Mouse (Mus musculus) hindbrain, embryonic 14.5 days (tissue): ENCODE data around the gene Rara. TPM values are rescaled to one million over a fixed set of nuclear protein-coding genes. Genes with fewer than 3 reads are reported as not detected.

Experiments used
- ATAC-seq: fragments of 200-750 bp; cut with Nextera tagmentation; 2 replicates; pipeline ENCODE4 v1.8.0; 2017; ENCODE audit warnings: moderate number of reproducible peaks, mild to moderate bottlenecking, moderate TSS enrichment, moderate library complexity; ENCODE audit not compliant: low FRiP score
- DNase-seq: peaks from one replicate; pipeline ENCODE4 v3.0.0-alpha.2; 2015; ENCODE audit warnings: low spot score
- H3K27ac ChIP-seq: fragments of 300-500 bp; sonication (generic); 2 replicates; pipeline ENCODE4 v1.5.1; 2014; ENCODE audit warnings: mild to moderate bottlenecking, moderate library complexity
- H3K27me3 ChIP-seq: fragments of 300-500 bp; sonication (generic); 2 replicates; pipeline ENCODE4 v1.6.1; 2014; ENCODE audit warnings: mild to moderate bottlenecking, low read length, mixed read lengths; ENCODE audit not compliant: control insufficient read depth, insufficient read depth
- H3K36me3 ChIP-seq: fragments of 300-500 bp; sonication (generic); replicated peaks from 2 replicates; pipeline ENCODE4 v1.6.1; 2014; ENCODE audit not compliant: control insufficient read depth, insufficient read depth
- H3K4me1 ChIP-seq: fragments of 300-500 bp; sonication (generic); replicated peaks from 2 replicates; pipeline ENCODE4 v1.6.1; 2014; ENCODE audit warnings: antibody characterized with exemption, low read length, mixed read lengths; ENCODE audit not compliant: control insufficient read depth, insufficient read depth
- H3K4me2 ChIP-seq: fragments of 300-500 bp; sonication (generic); replicated peaks from 2 replicates; pipeline ENCODE4 v1.6.1; 2014; ENCODE audit warnings: mild to moderate bottlenecking, moderate library complexity
- H3K4me3 ChIP-seq: fragments of 300-500 bp; sonication (generic); replicated peaks from 2 replicates; pipeline ENCODE4 v1.5.1; 2014; ENCODE audit warnings: mild to moderate bottlenecking, low read length
- H3K9ac ChIP-seq: fragments of 300-500 bp; sonication (generic); 2 replicates; pipeline ENCODE4 v1.6.1; 2014
- H3K9me3 ChIP-seq: fragments of 300-500 bp; sonication (generic); 2 replicates; pipeline ENCODE4 v1.6.1; 2016; ENCODE audit warnings: low read length; ENCODE audit not compliant: control insufficient read depth
- WGBS: fragments of 180-500 bp; shearing (Covaris S2); extraction: QIAGEN DNeasy Blood & Tissue Kit; methylation state at CpG from one replicate; pipeline ENCODE4 v1.1.7; 2014; 5-methylcytosine and 5-hydroxymethylcytosine counted together
- polyA plus RNA-seq: library from polyadenylated mRNA; unstranded; fragments of >200 nt; fragmentation: Nextera tagmentation; extraction: Ambion mirVana; gene quantifications from 2 replicates; pipeline ENCODE4 v1.2.1, GENCODE M21; 2014

Rara gene
- polyA plus RNA-seq, 1 experiment from 2014 or later = 18.7 TPM

- H3K9ac ChIP-seq = peak overlapping the region; percentile 69
- 6% methylated on average over 8 of the region's 8 CpGs for WGBS
- peaks cover 73% of the 10 kb centered on the region for H3K4me1 ChIP-seq
- H3K4me2 ChIP-seq = peak overlapping the region; percentile 98
- peak overlapping the region; percentile 90 for H3K27ac ChIP-seq
- no peaks in the 10 kb centered on the region for H3K36me3 ChIP-seq
- H3K27me3 ChIP-seq = no peaks in the 10 kb centered on the region
- no peaks in the 10 kb centered on the region for H3K9me3 ChIP-seq
- peak overlapping the region; percentile 59 for H3K4me3 ChIP-seq
- DNase-seq (no peak), ATAC-seq (no peak)
Observed at GRCm38 (mm10) chr11:98961766-98962165, 34.1 kb downstream of the Rara start.

GRCm38 (mm10) chr11:98962421-98963095 is 34.9 kb downstream of the Rara start:
- peak overlapping the region; percentile 69 for H3K9ac ChIP-seq
- H3K27ac ChIP-seq = peak overlapping the region; percentile 90
- peaks cover 81% of the 10 kb centered on the region for H3K4me1 ChIP-seq
- H3K9me3 ChIP-seq = no peaks in the 10 kb centered on the region
- no peaks in the 10 kb centered on the region for H3K36me3 ChIP-seq
- DNase-seq = no peak
- H3K4me2 ChIP-seq = peak overlapping the region; percentile 98
- H3K27me3 ChIP-seq = no peaks in the 10 kb centered on the region
- ATAC-seq = no peak
- peak overlapping the region; percentile 59 for H3K4me3 ChIP-seq
- whole genome bisulfite sequencing = 5% methylated on average over 12 of the region's 12 CpGs

DNA sequence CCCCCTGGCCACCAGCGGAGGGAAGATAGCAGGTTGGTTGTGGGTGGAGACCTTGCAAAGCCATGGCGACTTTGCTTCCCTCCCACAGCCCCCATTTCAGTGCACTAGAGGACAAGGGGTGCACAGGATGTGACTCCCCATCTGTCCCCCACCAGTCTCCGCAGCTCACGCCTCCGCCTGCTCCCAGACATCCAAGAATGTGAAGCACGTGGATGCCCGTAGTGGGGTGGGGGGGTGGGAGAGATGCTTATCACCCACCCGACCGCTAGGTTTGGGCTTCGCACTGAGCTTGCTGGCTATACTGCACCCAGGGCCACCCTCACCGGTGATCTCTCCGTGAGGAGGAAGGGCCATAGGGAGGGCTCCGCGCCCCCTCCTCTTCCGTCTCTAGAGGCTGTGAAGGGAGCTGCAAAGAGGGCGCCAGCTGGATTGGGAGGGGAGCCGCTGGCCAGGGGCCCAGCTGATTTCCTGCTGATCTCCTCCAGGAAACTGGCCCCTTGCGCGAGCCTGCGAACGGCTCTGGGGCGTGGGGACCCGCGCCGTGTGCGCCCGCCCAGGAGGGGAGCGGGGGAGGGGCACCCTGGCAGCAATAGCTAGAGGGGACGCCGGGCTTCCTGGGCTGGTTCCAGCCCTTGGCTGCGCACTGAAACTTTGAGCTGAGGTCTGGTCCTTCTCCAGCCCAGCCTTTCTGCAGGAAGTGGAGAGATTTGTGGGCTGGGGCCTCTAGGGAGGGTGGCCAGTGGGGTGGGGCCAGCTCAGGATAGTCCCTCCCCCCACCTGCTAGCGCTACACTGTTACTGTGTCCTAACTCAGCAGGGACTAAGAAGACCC is 35.8 kb downstream of the Rara start:
- Histone ChIP-seq H3K4me2 (peak overlapping the region; percentile 98), H3K27me3 (no peaks in the 10 kb centered on the region), H3K4me1 (peaks cover 89% of the 10 kb centered on the region), H3K9me3 (no peaks in the 10 kb centered on the region), H3K4me3 (peak overlapping the region; percentile 59), H3K36me3 (no peaks in the 10 kb centered on the region), H3K9ac (peak overlapping the region; percentile 69), H3K27ac (peak overlapping the region; percentile 90)
- peak; percentile 72 for DNase-seq
- ATAC-seq = peak; percentile 49; the same call in 1 of the 2 replicates
- 1% methylated on average over 32 of the region's 32 CpGs for WGBS

DNA sequence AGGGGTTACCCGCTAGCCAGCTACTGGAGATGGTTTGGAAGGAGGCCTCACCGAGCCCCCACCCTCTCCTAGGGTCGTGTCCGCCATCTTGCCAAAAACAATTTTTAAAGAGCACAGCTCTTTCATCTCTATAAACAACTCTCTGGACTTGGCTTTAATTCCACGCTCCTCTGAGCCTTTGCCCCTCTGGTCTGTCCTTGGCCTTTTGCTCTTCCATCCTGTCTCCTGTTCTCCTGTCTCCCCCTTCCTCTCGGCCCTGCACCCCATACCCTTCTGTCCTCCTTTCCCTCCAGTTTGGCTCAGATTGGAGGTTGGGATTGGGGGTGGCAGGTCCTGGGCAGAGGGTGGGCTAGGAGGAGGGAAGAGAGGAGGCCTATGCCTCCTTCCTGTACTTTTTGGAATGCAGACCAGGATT is 36.6 kb downstream of the Rara start:
- DNase-seq (no peak), ATAC-seq (no peak)
- Histone ChIP-seq H3K4me3 (peak overlapping the region; percentile 59), H3K36me3 (no peaks in the 10 kb centered on the region), H3K27me3 (no peaks in the 10 kb centered on the region), H3K4me1 (peaks cover 94% of the 10 kb centered on the region), H3K9me3 (no peaks in the 10 kb centered on the region), H3K4me2 (peak overlapping the region; percentile 98), H3K9ac (peak overlapping the region; percentile 69; the same call in 1 of the 2 replicates), H3K27ac (peak overlapping the region; percentile 90)
- 14% methylated on average over 6 of the region's 6 CpGs for WGBS

GRCm38 (mm10) chr11:98964616-98965415 is 37.2 kb downstream of the Rara start:
- ATAC-seq (no peak), DNase-seq (no peak)
- peak overlapping the region; percentile 59 for H3K4me3 ChIP-seq
- no peaks in the 10 kb centered on the region for H3K9me3 ChIP-seq
- no peaks in the 10 kb centered on the region for H3K36me3 ChIP-seq
- 11% methylated on average over 15 of the region's 15 CpGs for WGBS
- no peaks in the 10 kb centered on the region for H3K27me3 ChIP-seq
- H3K27ac ChIP-seq = peak overlapping the region; percentile 90
- peak overlapping the region; percentile 69 for H3K9ac ChIP-seq
- peaks cover 95% of the 10 kb centered on the region for H3K4me1 ChIP-seq
- peak overlapping the region; percentile 98 for H3K4me2 ChIP-seq

GRCm38 (mm10) chr11:98965416-98966077 is 37.9 kb downstream of the Rara start:
- Histone ChIP-seq H3K4me1 (peaks cover 96% of the 10 kb centered on the region), H3K27me3 (no peaks in the 10 kb centered on the region), H3K9ac (peak overlapping the region; percentile 69), H3K4me2 (peak overlapping the region; percentile 98), H3K27ac (peak overlapping the region; percentile 90), H3K36me3 (peaks cover 5% of the 10 kb centered on the region; the same call in 1 of the 2 replicates), H3K4me3 (0 out of 2 replicates have a peak overlapping the region, but pooled peaks have one; percentile 3), H3K9me3 (no peaks in the 10 kb centered on the region)
- WGBS = 4% methylated on average over 11 of the region's 11 CpGs
- ATAC-seq (no peak), DNase-seq (no peak)

DNA sequence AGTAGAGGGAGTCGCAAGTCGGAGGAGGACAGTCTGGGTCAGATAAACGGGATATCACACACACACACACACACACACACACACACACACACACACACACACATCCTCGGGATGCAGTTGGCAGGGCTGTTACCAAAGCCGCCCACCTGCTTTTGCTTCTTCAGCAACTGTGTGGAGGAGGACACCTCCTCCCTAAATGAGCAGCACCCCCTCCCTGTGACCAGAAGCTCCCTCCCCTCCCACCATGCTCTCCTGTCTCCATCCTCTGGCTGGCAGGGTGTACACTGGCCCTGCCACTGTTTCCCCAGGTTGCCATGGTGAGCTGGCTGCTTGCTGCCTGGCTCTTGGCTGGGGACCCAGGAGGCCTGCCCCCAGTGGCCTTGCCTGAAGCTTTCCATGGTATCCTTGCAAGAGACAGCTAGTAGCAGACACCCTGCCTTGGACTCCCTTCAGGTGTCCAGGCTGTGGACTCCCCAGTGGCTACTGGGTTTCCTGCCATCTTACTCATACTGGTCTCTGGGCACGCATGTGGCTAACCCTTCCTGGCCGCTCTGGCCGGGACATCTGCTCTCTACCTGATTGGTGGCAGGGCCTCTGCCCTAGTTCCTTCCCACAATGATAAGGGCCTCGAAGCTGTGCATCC is 39.0 kb downstream of the Rara start:
- WGBS = 14% methylated on average over 9 of the region's 9 CpGs
- Histone ChIP-seq H3K36me3 (peaks cover 14% of the 10 kb centered on the region), H3K9me3 (no peaks in the 10 kb centered on the region), H3K4me3 (no peak overlapping the region), H3K4me2 (peak overlapping the region; percentile 98), H3K9ac (peak overlapping the region; percentile 69), H3K27ac (peak overlapping the region; percentile 90), H3K4me1 (peaks cover 99% of the 10 kb centered on the region), H3K27me3 (no peaks in the 10 kb centered on the region)
- DNase-seq = peak; percentile 70
- peak; percentile 15; the same call in 1 of the 2 replicates for ATAC-seq

- 32% methylated on average over 16 of the region's 16 CpGs for WGBS
Observed at GRCm38 (mm10) chr11:98968079-98968478, 40.5 kb downstream of the Rara start.

More at GRCm38 (mm10) chr11:98968079-98968478, 40.5 kb downstream of the Rara start:
- no peaks in the 10 kb centered on the region for H3K27me3 ChIP-seq
- DNase-seq (no peak), ATAC-seq (no peak)
- H3K36me3 ChIP-seq = peaks cover 27% of the 10 kb centered on the region
- no peaks in the 10 kb centered on the region for H3K9me3 ChIP-seq
- peak overlapping the region; percentile 90 for H3K27ac ChIP-seq
- no peak overlapping the region for H3K4me3 ChIP-seq
- peak overlapping the region; percentile 3 for H3K9ac ChIP-seq
- peak overlapping the region; percentile 37 for H3K4me2 ChIP-seq
- peaks cover 87% of the 10 kb centered on the region for H3K4me1 ChIP-seq
